Mouse (Mus musculus) forebrain, embryonic 12.5 days (tissue): ENCODE measurements around the gene Sept11. TPM values are rescaled to one million over a fixed set of nuclear protein-coding genes. Genes with fewer than 3 reads are reported as not detected.
A peak's percentile ranks its signal among the peaks of the same experiment; 100 is the strongest.

Experiments used
- ATAC-seq: fragments of 200-750 bp; cut with Nextera tagmentation; 2 replicates; pipeline ENCODE4 v1.8.0; 2017; ENCODE audit warnings: moderate TSS enrichment; ENCODE audit not compliant: low FRiP score
- H3K27ac ChIP-seq: fragments of 300-500 bp; sonication (generic); 2 replicates; pipeline ENCODE4 v1.5.1; 2016; ENCODE audit warnings: mild to moderate bottlenecking
- H3K27me3 ChIP-seq: fragments of 300-500 bp; sonication (generic); 2 replicates; pipeline ENCODE4 v1.6.1; 2016; ENCODE audit warnings: mild to moderate bottlenecking
- H3K36me3 ChIP-seq: fragments of 300-500 bp; sonication (generic); replicated peaks from 2 replicates; pipeline ENCODE4 v1.6.1; 2016; ENCODE audit warnings: mild to moderate bottlenecking
- H3K4me1 ChIP-seq: fragments of 300-500 bp; sonication (generic); 2 replicates; pipeline ENCODE4 v1.6.1; 2016
- H3K4me2 ChIP-seq: fragments of 300-500 bp; sonication (generic); 2 replicates; pipeline ENCODE4 v1.6.1; 2016; ENCODE audit warnings: mild to moderate bottlenecking, moderate library complexity
- H3K4me3 ChIP-seq: fragments of 300-500 bp; sonication (generic); replicated peaks from 2 replicates; pipeline ENCODE4 v1.5.1; 2016; ENCODE audit warnings: mild to moderate bottlenecking
- H3K9ac ChIP-seq: fragments of 300-500 bp; sonication (generic); 2 replicates; pipeline ENCODE4 v1.6.1; 2016; ENCODE audit warnings: mild to moderate bottlenecking
- H3K9me3 ChIP-seq: fragments of 300-500 bp; sonication (generic); 2 replicates; pipeline ENCODE4 v1.6.1; 2016
- WGBS: fragments of 180-500 bp; shearing (Covaris S2); methylation state at CpG from one replicate; pipeline ENCODE4 v1.1.7; 2016; 5-methylcytosine and 5-hydroxymethylcytosine counted together
- polyA plus RNA-seq: library from polyadenylated mRNA; unstranded; fragments of >200 nt; fragmentation: Nextera tagmentation; extraction: Ambion mirVana; gene quantifications from 2 replicates; pipeline ENCODE4 v1.2.1, GENCODE M21; 2016

Gene Sept11
- polyA plus RNA-seq, 1 experiment from 2014 or later = 302 TPM

DNA sequence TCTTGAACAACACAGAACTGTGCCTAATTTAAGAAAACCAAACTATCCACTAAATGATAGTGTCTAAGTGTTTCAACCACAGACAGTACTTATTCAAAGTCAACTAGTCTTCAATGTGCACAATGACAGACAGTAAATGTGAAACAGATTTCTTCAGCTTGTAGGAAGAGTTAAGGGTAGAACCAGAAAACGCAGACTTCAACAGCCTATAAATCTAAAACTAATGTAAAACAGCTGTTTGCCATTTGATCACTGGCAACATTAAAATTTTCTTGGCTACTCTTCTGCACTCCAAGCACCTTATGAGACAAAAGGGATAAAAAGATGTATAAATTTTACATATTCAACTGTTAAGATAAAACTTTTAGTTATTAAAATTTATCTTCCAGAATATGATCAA, 107.9 kb downstream of the Sept11 start:
- no peaks in the 10 kb centered on the region for H3K27me3 ChIP-seq
- H3K9ac ChIP-seq = no peak overlapping the region
- H3K27ac ChIP-seq = no peak overlapping the region
- H3K4me1 ChIP-seq = peaks cover 12% of the 10 kb centered on the region
- H3K9me3 ChIP-seq = no peaks in the 10 kb centered on the region
- 85% methylated on average over 1 of the region's 1 CpGs for WGBS
- no peak overlapping the region for H3K4me2 ChIP-seq
- no peak overlapping the region for H3K4me3 ChIP-seq
- no peak for ATAC-seq
- H3K36me3 ChIP-seq = peaks cover 37% of the 10 kb centered on the region

DNA sequence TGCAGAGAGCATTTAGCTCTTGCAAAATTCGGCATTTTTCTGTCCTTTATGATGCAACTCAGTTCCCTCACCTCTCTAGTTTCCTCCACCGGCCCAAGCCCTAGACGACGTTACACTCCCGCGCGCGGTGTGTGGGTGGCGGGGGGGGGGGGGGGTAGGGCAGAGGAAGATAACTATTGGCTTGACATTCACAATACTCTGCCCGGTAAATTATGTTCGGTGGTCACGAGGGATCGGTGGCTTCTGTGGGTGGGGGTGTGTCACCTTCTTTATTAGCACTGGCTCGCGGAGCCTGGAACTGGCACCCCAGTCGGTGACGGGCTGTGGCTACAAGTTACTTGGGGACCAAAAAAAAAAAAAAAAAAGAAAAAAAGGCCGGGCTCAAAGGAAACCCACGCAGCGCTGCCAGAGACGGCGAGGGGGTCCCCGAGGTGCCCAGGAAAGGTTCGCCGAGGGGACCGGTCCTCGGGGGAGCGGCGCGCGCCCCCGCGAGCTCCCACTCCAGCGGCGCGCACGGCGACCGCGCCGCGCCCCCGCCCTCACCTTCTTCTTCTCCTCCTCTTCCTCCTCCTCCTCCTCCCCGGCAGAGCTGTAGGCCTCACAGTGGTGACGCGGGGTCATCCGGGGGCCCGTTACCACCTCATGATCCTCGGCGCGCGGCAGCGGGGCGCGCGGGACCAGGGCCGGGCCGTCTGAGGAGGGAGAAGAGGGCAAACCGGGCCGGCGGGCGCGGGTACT, 112.3 kb downstream of the Sept11 start:
- Histone ChIP-seq H3K4me2 (peak overlapping the region; percentile 68), H3K4me3 (peak overlapping the region; percentile 91), H3K36me3 (peaks cover 10% of the 10 kb centered on the region), H3K9ac (peak overlapping the region; percentile 97), H3K27ac (peak overlapping the region; percentile 97), H3K4me1 (peaks cover 17% of the 10 kb centered on the region), H3K9me3 (no peaks in the 10 kb centered on the region), H3K27me3 (no peaks in the 10 kb centered on the region)
- 1% methylated on average over 53 of the region's 63 CpGs for WGBS
- ATAC-seq = peak; percentile 56

DNA sequence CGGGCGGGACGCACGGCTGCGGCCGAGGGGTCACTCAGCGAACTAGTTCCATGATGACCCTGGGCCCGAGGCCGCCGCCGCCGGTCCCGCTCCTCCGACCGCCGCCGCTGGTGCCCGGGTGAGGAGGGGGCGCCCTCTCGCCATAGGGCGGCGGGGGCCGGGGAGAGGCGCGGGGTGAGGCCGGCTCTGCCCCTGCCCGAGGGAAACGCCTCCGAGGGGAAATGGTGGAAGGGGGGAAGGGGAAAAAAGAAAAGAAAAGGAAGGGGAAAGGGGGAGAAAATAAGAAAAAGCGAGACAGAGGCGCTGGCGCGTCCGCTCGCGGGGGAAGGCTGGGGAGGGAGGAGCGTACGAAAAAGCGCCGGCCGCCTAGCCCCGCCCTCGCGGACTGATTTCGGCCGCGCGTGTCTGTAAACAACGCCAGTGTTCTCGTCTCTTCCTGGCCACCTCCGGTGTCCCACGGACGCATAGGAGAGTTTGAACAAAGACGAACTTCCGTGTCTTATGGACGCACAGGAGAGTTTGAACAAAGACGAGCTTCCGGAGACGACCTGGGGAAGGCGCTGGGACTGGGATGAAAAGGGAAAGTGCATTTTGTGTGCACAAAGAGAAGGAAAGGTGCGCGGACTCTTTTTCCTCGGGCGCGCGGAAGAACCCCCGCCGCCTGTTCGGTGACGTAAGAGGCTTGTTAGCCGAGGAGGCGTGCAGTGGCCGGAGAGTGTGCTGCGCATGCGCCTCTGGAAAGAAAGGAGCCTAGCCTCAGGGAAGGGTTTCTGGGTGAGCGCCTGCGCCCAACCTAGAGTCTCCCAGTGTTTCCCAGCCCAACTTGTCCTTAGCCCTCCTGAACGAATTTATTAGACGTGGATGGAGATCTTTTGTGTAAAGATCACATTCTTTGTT, 113.1 kb downstream of the Sept11 start, which contains the start of the genes Ccni and 2010109A12Rik:
Ccni (minus strand) TSS at position 387 of the 897 bp plus-strand sequence.
2010109A12Rik (plus strand) TSS at position 410 of the 897 bp plus-strand sequence.
- peak; percentile 96 for ATAC-seq
- Histone ChIP-seq H3K36me3 (peaks cover 4% of the 10 kb centered on the region), H3K4me3 (peak within 1 kb of the TSS; percentile 91), H3K27me3 (no peaks in the 10 kb centered on the region), H3K4me1 (peaks cover 17% of the 10 kb centered on the region), H3K4me2 (peak within 1 kb of the TSS; percentile 68), H3K9me3 (no peaks in the 10 kb centered on the region), H3K27ac (peak within 1 kb of the TSS; percentile 97), H3K9ac (peak within 1 kb of the TSS; percentile 97)
- WGBS = under 1% methylated on average over 74 of the region's 79 CpGs

DNA sequence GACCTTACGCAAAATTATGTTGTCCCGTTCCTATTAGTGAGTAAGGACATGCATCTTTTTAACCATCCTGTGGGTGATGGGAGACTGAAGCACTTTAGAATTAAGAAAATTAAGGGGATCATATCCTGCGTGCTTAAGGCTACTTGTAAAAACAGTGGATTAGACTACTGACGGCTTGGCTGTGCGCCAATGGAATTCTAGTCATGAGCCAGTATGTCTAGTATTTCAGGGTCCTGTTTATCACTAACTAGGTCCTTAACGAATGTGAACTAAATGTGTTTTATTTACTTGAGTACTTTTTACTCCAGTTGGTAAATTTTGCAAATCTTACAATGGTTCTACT, 113.7 kb downstream of the Sept11 start:
- peak; percentile 44 for ATAC-seq
- Histone ChIP-seq H3K27ac (peak overlapping the region; percentile 97), H3K9me3 (no peaks in the 10 kb centered on the region), H3K9ac (peak overlapping the region; percentile 97), H3K36me3 (no peaks in the 10 kb centered on the region), H3K4me2 (peak overlapping the region; percentile 56), H3K4me3 (peak overlapping the region; percentile 91), H3K27me3 (no peaks in the 10 kb centered on the region), H3K4me1 (peaks cover 17% of the 10 kb centered on the region)
- 11% methylated on average over 6 of the region's 6 CpGs for WGBS

DNA sequence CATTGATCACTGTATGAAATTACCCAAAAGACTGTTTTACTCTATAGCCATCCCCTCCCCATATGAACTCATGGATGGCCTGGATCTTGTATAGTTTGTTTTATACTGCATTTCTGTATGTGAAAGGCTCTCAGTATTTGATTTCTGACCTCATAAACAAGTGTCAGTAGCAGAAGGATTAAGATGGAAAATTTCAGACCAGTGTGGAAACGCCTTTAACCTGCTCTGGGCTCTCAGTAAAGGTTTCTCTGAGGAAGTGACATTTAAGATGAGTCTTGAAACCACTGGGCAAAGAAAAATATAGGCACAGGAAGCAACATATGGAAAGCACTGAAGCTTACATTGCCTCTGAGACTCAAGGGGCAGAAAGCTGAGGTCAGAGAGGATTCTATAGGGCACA, 114.3 kb downstream of the Sept11 start:
- no peak overlapping the region for H3K4me2 ChIP-seq
- 81% methylated on average over 1 of the region's 1 CpGs for WGBS
- H3K9me3 ChIP-seq = no peaks in the 10 kb centered on the region
- no peaks in the 10 kb centered on the region for H3K36me3 ChIP-seq
- no peak for ATAC-seq
- H3K4me3 ChIP-seq = no peak overlapping the region
- peak overlapping the region; percentile 97; the same call in 1 of the 2 replicates for H3K27ac ChIP-seq
- H3K9ac ChIP-seq = no peak overlapping the region
- peaks cover 17% of the 10 kb centered on the region for H3K4me1 ChIP-seq
- no peaks in the 10 kb centered on the region for H3K27me3 ChIP-seq

DNA sequence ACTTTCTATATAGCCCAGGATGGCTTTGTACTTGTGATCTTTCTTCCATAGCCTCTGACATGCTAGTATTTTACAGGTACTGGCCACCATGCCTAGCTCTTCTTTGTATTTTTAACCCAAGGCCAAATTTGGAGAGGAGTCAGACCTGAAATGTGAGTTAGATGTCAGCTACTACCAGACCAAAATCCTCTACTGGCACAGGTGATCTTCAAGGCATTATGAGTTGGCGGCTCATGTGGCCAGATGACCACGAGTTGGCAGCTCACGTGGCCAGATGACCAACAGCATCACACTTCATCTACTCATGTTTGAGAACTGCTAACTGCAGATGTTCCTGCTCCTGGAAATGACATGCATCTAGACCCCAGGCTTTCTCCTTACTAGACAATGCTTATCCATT, 125.1 kb downstream of the Sept11 start:
- no peak for ATAC-seq
- H3K4me1 ChIP-seq = no peaks in the 10 kb centered on the region
- H3K9me3 ChIP-seq = no peaks in the 10 kb centered on the region
- H3K27ac ChIP-seq = no peak overlapping the region
- WGBS = 91% methylated on average over 3 of the region's 3 CpGs
- no peak overlapping the region for H3K9ac ChIP-seq
- no peaks in the 10 kb centered on the region for H3K36me3 ChIP-seq
- no peaks in the 10 kb centered on the region for H3K27me3 ChIP-seq
- no peak overlapping the region for H3K4me3 ChIP-seq
- H3K4me2 ChIP-seq = no peak overlapping the region

DNA sequence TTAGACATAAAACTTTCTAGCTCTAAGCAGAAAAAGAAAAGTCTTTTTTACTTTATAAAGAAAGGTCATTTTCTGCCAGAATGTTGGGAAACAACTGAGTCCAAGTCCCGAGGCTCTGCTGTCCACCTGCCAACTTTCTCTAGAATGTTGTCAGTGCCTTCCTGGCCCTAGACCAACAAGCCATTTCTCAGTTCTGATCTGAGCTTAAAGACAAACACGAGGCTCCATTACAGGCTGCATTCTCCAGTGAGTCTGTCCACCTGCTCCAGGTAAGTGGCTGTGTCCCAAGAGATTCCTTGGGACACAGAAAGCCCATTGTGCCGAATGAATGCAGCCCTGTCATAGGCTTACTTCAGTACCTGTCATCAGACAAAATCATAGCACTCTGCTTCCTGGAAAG, 128.4 kb downstream of the Sept11 start:
- Histone ChIP-seq H3K9ac (no peak overlapping the region), H3K27me3 (no peaks in the 10 kb centered on the region), H3K4me3 (no peak overlapping the region), H3K27ac (no peak overlapping the region), H3K4me2 (no peak overlapping the region), H3K36me3 (no peaks in the 10 kb centered on the region), H3K4me1 (no peaks in the 10 kb centered on the region), H3K9me3 (no peaks in the 10 kb centered on the region)
- WGBS = 79% methylated on average over 3 of the region's 3 CpGs
- no peak for ATAC-seq

DNA sequence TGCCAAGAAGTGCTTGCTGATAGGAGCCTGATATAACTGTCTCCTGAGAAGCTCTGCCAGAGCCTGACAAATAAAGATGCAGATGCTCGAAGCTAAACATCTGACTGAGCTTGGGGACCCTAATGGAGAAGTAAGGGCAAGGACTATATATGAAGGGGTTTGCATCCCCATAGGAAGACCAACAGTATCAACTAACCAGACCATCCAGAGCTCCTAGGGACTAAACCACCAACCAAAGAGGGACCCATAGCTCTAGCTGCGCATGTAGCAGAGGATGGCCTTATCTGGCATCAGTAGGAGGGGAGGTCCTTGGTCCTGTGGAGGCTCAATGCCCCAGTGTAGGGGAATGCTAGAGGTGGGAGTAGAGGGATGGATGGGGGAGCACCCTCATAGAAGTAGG, 131.3 kb downstream of the Sept11 start:
- 86% methylated on average over 2 of the region's 2 CpGs for WGBS
- Histone ChIP-seq H3K9ac (no peak overlapping the region), H3K4me2 (no peak overlapping the region), H3K27ac (no peak overlapping the region), H3K4me3 (no peak overlapping the region), H3K9me3 (no peaks in the 10 kb centered on the region), H3K27me3 (no peaks in the 10 kb centered on the region), H3K36me3 (no peaks in the 10 kb centered on the region), H3K4me1 (no peaks in the 10 kb centered on the region)
- no peak for ATAC-seq

Other genes with a start within 250 kb of the Sept11 start
- 0.18 and 0.29 TPM in 2 replicates for gene Sowahb, start 48.4 kb upstream of the Sept11 start, polyA plus RNA-seq
- gene Ccni, start 113.1 kb downstream of the Sept11 start, polyA plus RNA-seq = 189 and 191 TPM in 2 replicates
- gene 2010109A12Rik, start 113.1 kb downstream of the Sept11 start, polyA plus RNA-seq = 2.1 and 2.6 TPM in 2 replicates
- 124 and 129 TPM in 2 replicates for gene Ccng2, start 173.8 kb downstream of the Sept11 start, polyA plus RNA-seq